Mouse (Mus musculus): ENCODE results near the gene Atrnl1.

The Atrnl1 gene

GRCm38 (mm10) chr19:58118141-58118835, 507.5 kb downstream of the Atrnl1 start:
- no peak for DNase-seq (ENCODE audit: low read depth, low spot score)

GRCm38 (mm10) chr19:58118864-58119263, 508.0 kb downstream of the Atrnl1 start:
- DNase-seq (ENCODE audit: low read depth, low spot score), result no peak

GRCm38 (mm10) chr19:58119681-58120173, 508.9 kb downstream of the Atrnl1 start:
- DNase-seq (ENCODE audit: low read depth, low spot score), result no peak

GRCm38 (mm10) chr19:58120661-58121060, 509.8 kb downstream of the Atrnl1 start:
- no peak for DNase-seq (ENCODE audit: low read depth, low spot score)

GRCm38 (mm10) chr19:58121628-58122027, 510.8 kb downstream of the Atrnl1 start:
- DNase-seq (ENCODE audit: low read depth, low spot score), result no peak

- DNase-seq (ENCODE audit: low read depth, low spot score), result no peak
Observed at GRCm38 (mm10) chr19:58123620-58124019, 512.8 kb downstream of the Atrnl1 start.

GRCm38 (mm10) chr19:58124566-58124965, 513.7 kb downstream of the Atrnl1 start:
- DNase-seq (ENCODE audit: low read depth, low spot score), result no peak

- DNase-seq (ENCODE audit: low read depth, low spot score), result no peak
Observed at GRCm38 (mm10) chr19:58125010-58125409, 514.2 kb downstream of the Atrnl1 start.

- DNase-seq (ENCODE audit: low read depth, low spot score), result no peak
Observed at GRCm38 (mm10) chr19:58131896-58132295, 521.1 kb downstream of the Atrnl1 start.

- DNase-seq (ENCODE audit: low read depth, low spot score), result no peak
Observed at GRCm38 (mm10) chr19:58140191-58140784, 529.5 kb downstream of the Atrnl1 start.

- no peak for DNase-seq (ENCODE audit: low read depth, low spot score)
Observed at GRCm38 (mm10) chr19:58143853-58144454, 533.1 kb downstream of the Atrnl1 start.

- no peak for DNase-seq (ENCODE audit: low read depth, low spot score)
Observed at GRCm38 (mm10) chr19:58145521-58145920, 534.7 kb downstream of the Atrnl1 start.

- no peak for DNase-seq (ENCODE audit: low read depth, low spot score)
Observed at GRCm38 (mm10) chr19:58151257-58151656, 540.4 kb downstream of the Atrnl1 start.

GRCm38 (mm10) chr19:58161569-58161968, 550.7 kb downstream of the Atrnl1 start:
- no peak for DNase-seq (ENCODE audit: low read depth, low spot score)

- no peak for DNase-seq (ENCODE audit: low read depth, low spot score)
Observed at GRCm38 (mm10) chr19:58164896-58165634, 554.2 kb downstream of the Atrnl1 start.

- DNase-seq (ENCODE audit: low read depth, low spot score), result no peak
Observed at GRCm38 (mm10) chr19:58165635-58166015, 554.8 kb downstream of the Atrnl1 start.

- no peak for DNase-seq (ENCODE audit: low read depth, low spot score)
Observed at GRCm38 (mm10) chr19:58166147-58166546, 555.3 kb downstream of the Atrnl1 start.

- DNase-seq (ENCODE audit: low read depth, low spot score), result no peak
Observed at GRCm38 (mm10) chr19:58178410-58178809, 567.6 kb downstream of the Atrnl1 start.

- no peak for DNase-seq (ENCODE audit: low read depth, low spot score)
Observed at GRCm38 (mm10) chr19:58180773-58181172, 569.9 kb downstream of the Atrnl1 start.

Measured in c-Kit-negative CD71-positive TER-119-positive erythroid progenitor cells, embryonic 14.5 days (primary cell).